Mouse (Mus musculus) pancreas, adult 10 weeks (tissue): ENCODE results near the gene Rad9a. TPM values are rescaled to one million over a fixed set of nuclear protein-coding genes. Genes with fewer than 3 reads are reported as not detected.

Experiments
- polyA plus RNA-seq: library from polyadenylated mRNA; stranded (reverse); fragments of 350-450 nt; fragmentation: Illumina TruSeq; extraction: RNeasy Lipid Tissue Mini Kit (QIAGEN cat#74804); gene quantifications from one replicate; pipeline ENCODE4 v1.2.3, GENCODE M21; 2015; ENCODE audit warnings: low read depth, low replicate concordance; ENCODE audit not compliant: insufficient read depth

Gene Rad9a
- polyA plus RNA-seq: 2.1 TPM

DNA sequence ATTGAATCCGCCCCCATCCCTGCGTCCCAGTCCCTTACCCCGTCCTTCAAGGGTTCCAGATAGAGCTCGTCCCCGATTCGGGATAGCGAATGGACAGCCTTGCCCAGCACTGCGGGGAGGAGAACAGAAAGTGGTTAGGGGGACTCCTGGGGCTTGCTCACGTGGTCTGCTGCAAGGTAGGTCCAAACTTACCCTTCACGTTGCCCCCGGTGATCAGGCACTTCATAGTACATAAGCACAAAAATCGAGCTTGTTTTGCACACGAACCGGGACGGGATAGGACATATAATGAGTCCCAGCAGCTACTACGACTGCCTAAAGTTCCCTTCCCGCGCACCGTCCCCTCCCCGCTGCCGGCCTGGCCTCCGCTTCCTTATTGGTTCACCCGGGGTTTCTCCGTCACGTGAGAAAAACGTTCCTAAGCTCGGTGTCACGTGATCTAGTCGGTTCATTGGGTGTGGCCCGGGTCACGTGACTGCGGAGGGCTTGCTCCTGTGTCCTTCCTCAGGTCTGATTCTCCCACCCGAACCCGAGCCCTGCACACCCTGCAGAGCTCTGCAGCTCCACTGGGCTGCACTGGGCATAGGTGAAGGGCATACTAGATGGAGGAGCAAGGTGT lies at the start of gene Rad9a:
TSS of gene Rad9a (minus strand) at position 372 of the 619 bp plus-strand sequence.

DNA sequence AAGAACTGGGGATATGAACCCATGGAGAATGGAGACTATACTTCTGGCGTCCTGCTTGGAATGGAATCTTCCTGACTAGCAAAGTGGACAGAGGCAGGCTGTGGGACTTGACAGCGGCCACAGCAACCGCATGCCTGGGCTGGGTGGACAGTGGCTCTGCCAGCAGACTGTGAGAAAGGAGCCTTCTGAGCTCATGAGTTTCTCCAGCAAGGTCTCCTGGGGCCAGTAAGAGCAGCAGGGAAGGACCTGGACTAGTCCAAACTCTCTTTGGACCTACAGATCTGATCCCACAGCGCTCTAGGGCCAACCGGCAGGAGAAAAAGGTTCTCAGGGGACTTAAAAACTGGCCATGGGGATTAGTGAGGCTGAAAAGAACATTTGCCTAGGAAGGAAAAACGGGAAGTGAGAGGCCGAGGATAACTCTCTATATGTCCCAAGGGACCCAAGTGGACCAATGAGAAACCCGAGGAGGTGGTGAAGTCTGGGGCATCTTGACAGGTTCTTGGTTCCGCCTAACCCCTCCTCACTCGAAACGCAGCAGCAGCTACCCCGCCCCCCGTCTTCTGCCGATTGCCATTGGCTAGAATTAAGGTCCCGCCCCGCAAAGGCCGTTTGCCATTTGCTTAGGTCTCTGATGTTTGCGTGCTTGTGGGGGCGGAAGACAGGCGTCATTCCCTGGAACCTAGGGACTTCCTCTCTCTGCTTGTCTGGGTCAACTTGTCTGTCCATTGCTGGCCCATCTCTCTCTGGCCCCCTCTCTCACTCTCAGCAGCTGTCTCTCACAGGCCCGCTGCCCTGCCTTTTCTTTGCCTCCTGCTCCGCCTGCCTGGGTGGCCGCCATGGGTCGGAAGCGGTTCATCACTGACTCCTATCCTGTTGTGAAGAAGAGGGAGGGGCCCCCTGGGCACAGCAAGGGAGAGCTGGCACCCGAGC lies 30.1 kb upstream of the Rad9a start, which contains the start of gene Pold4:
TSS of gene Pold4 (plus strand) at position 647 of the 933 bp plus-strand sequence.

DNA sequence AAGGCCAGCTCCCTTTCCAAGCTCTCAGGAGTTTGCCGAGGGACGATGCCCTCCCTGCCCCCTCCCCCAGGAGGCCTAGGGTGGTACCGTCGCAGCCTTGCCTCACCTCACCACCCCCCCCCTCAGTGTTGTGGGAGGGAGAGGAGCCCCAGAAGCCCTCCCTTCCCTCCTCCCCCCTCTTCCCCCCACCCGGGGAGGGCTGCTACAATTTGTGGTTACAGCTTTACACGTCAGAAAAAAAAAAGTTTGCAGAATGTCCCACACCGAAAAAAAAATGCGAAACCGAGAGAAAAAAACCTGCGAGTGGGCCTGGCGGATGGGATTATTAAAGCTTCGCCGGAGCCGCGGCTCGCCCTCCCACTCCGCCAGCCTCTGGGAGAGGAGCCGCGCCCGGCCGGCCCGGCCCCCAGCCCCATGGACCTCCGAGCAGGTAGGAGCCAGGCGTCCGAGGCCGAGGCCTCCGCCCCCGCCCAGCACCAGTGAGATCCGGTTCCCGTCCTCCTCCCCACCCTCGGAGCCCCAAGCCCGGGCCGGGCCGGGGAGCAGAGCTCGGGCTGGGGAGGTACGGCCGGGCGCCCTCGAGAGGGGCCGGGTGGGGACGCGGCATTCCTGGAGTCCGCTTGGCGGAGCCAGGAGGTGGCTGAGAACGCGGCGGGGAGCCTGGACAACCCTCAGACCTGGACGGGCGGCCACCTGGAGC lies 12.8 kb upstream of the Rad9a start, which contains the start of the genes Clcf1 and AC109138.7:
TSS of gene Clcf1 (plus strand) at position 168 of the 700 bp plus-strand sequence.
TSS of gene AC109138.7 (plus strand) at position 287 of the 700 bp plus-strand sequence.

DNA sequence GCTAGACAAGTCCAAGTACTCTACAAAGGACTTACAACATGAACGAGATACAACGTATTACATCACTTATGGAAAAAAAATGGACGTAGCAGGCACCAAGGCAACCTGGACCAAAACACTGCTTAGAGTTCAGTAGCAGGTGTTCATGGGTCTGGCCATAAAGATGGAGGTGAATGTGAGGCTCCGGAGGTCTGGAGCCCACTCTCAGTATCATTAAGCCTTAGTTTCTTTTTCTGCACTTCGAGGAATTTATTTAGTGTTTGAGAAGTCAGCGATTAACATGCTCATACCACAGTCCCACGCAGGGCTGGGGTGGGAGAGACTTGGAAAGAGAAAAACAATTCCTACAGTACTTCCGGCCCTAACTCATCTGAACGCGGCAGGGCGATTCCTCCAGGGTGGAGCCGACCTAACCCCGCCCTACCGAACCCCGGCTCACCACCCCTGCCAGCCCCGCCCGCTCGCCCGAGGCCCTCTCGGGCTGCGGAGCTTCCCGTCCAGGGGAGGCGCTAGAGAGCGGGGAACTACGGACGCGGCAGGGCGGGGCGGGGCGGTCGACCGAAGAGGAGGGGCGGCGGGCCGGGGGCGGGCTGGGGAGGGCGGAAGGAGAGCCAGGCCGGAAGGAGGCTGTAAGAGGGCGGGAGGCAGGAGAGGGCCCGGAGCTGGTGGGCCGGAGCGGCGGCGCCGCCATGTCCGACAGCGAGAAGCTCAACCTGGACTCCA lies 9.8 kb downstream of the Rad9a start, which contains the start of gene Ppp1ca:
TSS of gene Ppp1ca (plus strand) at position 538 of the 723 bp plus-strand sequence.

DNA sequence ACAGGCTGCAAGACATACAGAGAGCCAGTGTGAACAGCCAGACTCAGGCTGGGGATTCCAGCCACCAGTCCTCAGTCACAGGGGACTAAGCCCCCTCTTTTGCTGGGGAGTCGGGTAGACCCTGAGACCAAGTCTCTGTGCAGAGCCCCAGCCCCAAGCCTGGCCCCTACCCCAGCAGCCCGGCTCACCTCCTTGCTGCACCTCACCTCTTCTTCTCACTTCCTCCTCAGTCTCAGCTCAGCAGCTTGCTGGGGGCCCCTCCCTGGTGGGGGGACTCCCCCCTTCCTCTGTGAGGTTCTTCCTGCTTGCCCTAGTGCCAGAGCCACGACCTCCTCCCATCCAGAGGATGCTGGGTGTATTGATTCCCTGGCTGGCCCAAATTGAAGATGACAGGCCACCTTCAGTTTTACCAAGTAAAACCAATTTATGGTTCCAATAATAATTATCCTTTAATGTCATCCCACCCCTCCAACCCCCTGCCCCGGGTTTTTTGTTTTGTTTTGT lies 10.6 kb downstream of the Rad9a start, which contains the start of gene Tbc1d10c:
TSS of gene Tbc1d10c (minus strand) at position 454 of the 504 bp plus-strand sequence.

DNA sequence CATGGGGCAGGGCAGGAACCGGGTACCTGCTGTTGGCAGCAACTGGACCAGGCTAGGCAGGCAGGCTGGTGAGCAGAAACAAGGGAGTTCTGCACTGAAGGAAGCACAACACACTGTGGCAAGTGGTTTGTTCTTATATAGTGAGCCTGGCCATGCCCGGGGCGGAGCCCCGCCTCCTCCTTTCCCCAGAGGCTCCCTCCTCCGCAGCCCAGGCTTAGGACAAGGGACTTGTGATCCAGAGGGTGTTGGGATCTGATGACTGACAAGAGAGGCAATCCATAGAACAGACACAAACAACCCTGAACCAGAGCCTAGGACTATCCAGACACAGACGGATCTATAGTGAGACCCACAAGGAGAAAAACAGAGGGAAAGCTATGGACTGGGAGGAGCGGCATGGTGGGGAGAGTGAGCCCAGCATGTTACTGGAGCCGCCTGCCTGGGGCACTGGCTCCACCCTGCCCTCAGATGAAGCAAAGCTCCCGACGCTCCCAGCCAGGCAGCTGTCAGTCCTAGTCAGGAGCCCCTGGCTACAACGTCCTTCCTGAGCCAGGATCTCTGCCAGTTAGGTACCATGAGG lies 26.0 kb downstream of the Rad9a start, which contains the start of gene Carns1:
TSS of gene Carns1 (minus strand) at position 112 of the 580 bp plus-strand sequence.

DNA sequence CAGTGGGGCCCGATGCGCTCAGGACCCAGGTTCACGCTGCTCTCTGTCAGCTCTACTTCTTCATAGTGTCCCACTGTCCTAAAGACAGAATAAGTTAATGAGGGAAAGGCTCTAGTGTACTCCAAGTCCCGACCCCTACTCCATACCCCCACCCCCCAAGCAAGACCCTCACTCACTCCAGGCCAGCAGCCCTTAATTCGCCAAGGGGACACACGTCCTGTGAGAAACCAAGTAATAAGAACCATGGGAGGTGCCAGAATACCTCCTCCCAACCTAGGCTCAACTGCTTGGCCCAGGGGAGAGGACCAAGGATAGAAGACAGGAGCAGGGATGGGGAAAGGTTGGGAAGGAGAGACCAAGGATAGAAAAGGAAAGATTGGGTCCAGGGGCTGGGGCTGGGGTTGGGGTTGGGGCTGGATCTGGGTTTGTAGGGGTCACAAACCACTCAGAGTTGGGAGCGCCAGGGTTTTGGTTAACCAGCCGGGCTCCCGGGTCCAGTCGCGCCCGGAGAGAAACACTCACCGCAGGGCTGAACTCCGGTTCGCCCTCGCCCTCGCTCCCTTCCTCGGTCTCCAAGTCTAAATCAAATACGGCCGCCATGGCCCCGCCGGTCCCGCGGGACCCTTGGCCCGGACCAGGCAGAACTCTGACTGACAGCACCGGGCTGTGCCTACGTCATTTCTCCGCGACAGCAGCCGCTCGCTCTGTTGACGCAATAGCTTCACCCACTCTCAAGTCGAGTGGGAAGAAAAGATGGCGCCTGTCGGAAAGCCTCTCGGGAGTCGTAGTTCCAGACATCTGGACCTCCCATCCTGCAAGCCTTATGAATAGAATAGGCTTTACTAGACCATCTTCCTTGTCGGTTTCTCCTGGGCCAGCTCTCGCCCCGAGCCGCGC lies 38.6 kb downstream of the Rad9a start, which contains the start of gene Rps6kb2:
TSS of gene Rps6kb2 (minus strand) at position 709 of the 897 bp plus-strand sequence.

DNA sequence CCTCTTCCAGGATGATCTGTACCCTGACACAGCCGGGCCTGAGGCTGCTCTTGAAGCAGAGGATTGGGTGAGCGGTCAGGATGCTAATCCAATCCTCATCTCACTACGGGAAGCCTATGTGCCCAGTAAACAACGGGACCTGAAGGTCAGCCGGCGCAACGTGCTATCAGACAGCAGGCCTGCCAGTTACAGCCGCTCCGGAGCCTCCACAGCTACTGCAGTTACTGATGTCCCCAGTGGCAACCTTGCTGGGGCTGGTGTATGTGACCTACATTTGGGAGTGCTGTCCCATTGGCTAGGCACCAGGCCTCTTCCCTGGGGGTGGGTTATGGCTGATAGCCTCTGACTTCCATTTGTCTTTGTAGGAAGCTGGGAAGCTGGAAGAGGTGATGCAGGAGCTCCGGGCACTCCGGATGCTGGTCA lies 48.2 kb downstream of the Rad9a start, which contains the start of gene Ptprcap:
TSS of gene Ptprcap (plus strand) at position 373 of the 423 bp plus-strand sequence.

DNA sequence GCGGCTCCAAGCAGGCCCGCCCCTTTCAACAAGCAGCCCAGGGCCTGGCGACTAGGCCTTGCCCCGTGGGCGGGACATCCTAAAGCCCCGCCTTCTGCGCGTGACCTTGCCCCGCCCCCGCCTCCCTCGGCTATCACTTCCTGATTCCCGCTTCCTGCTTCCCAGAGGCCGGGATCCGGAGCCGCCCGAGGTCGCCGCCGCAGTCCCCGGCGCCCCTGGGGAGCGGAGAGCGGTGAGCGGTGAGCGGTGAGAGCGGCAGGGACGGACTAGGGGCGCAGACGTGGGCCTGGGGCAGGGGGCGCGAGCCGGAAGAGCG lies 53.0 kb downstream of the Rad9a start, which contains the start of gene Coro1b:
TSS of gene Coro1b (plus strand) at position 129 of the 316 bp plus-strand sequence.

Other genes starting within 250 kb of the Rad9a start
- not detected for gene Aldh3b3, start 243.0 kb downstream of the Rad9a start, polyA plus RNA-seq
- gene Aldh3b2, start 229.3 kb downstream of the Rad9a start, polyA plus RNA-seq: 0.63 TPM
- gene Acy3, start 215.1 kb downstream of the Rad9a start, polyA plus RNA-seq: 3.5 TPM
- not detected for gene Tbx10, start 208.9 kb downstream of the Rad9a start, polyA plus RNA-seq
- gene Nudt8, start 201.1 kb downstream of the Rad9a start, polyA plus RNA-seq: 9.6 TPM
- gene Gm49405, start 201.0 kb downstream of the Rad9a start, polyA plus RNA-seq: 0.68 TPM
- gene Doc2g, start 198.3 kb downstream of the Rad9a start, polyA plus RNA-seq: 5.5 TPM
- gene Ndufv1, start 188.9 kb downstream of the Rad9a start, polyA plus RNA-seq: 42.7 TPM
- gene Gstp1, start 163.7 kb downstream of the Rad9a start, polyA plus RNA-seq: 449 TPM
- gene Gstp2, start 155.6 kb downstream of the Rad9a start, polyA plus RNA-seq: 112 TPM
- not detected for gene Gstp3, start 142.1 kb downstream of the Rad9a start, polyA plus RNA-seq
- 118 TPM for gene Cabp2, start 120.1 kb downstream of the Rad9a start, polyA plus RNA-seq
- gene Cdk2ap2, start 104.5 kb downstream of the Rad9a start, polyA plus RNA-seq: 35.8 TPM
- 10.6 TPM for gene Pitpnm1, start 101.7 kb downstream of the Rad9a start, polyA plus RNA-seq
- 19.1 TPM for gene Aip, start 75.8 kb downstream of the Rad9a start, polyA plus RNA-seq
- gene Gpr152, start 61.9 kb downstream of the Rad9a start, polyA plus RNA-seq: not detected
- not detected for gene Cabp4, start 57.6 kb downstream of the Rad9a start, polyA plus RNA-seq
- 31.1 TPM for gene Coro1b, start 53.0 kb downstream of the Rad9a start, polyA plus RNA-seq
- 8.4 TPM for gene Ptprcap, start 48.1 kb downstream of the Rad9a start, polyA plus RNA-seq
- 31.4 TPM for gene Rps6kb2, start 38.3 kb downstream of the Rad9a start, polyA plus RNA-seq
- gene Carns1, start 26.2 kb downstream of the Rad9a start, polyA plus RNA-seq: 1.00 TPM
- 0.87 TPM for gene Tbc1d10c, start 10.4 kb downstream of the Rad9a start, polyA plus RNA-seq
- 54.4 TPM for gene Ppp1ca, start 9.6 kb downstream of the Rad9a start, polyA plus RNA-seq
- gene Clcf1, start 12.6 kb upstream of the Rad9a start, polyA plus RNA-seq: 2.8 TPM
- gene AC109138.7, start 12.7 kb upstream of the Rad9a start, polyA plus RNA-seq: not detected
- 14.6 TPM for gene Pold4, start 30.2 kb upstream of the Rad9a start, polyA plus RNA-seq
- gene Ssh3, start 67.5 kb upstream of the Rad9a start, polyA plus RNA-seq: 23.7 TPM
- gene Ankrd13d, start 81.5 kb upstream of the Rad9a start, polyA plus RNA-seq: 1.0 TPM
- gene Grk2, start 104.6 kb upstream of the Rad9a start, polyA plus RNA-seq: 33.0 TPM
- gene Kdm2a, start 196.6 kb upstream of the Rad9a start, polyA plus RNA-seq: 13.1 TPM
- gene Rhod, start 237.8 kb upstream of the Rad9a start, polyA plus RNA-seq: 1.5 TPM